Mouse (Mus musculus) kidney, adult 2 months (tissue): ENCODE measurements around the gene Pepd.

Source experiments
- CTCF ChIP-seq: fragments of 200-500 bp; conservative IDR thresholded peaks from 2 replicates; pipeline ENCODE4 v1.5.1; 2011; ENCODE audit warnings: low read depth, mild to moderate bottlenecking, control low read depth, low read length, moderate library complexity, mixed read lengths; ENCODE audit not compliant: insufficient read depth, insufficient read length
- POLR2A ChIP-seq: fragments of 200-500 bp; IDR thresholded peaks from one replicate; pipeline ENCODE4 v1.6.1; 2011; ENCODE audit warnings: low read depth, low read length, control low read depth

DNA sequence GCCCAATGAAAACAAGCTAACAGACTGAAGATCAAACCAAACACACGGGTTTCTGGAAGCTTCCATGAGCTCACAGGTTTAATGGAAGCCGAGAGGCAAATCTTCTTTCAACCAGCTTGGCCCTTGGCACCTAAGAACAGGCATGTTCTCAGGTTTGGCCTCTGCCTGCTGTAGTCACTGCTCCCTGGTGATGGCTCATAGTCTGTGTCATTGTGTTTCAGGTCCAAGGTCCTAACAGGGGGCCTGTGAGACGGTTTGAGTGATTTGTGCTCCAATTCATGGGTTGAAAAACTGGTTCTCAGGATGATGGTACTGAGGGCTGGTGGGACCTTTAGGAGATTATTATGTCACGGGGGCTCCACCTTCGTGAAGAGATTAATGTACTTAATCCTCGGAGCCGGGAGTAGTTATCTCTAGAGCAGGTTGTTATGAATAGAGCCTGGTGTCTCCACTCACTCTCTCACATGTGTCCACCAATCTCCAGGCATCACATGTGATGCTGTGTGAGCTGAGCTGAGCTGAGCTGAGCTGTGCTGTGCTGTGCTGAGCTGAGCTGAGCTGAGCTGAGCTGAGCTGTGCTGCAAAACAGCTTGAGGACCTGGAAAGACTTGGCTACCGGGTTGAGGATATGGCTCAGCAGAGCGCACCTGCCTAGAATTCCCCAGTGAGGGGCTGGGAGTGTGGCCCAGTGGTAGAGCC lies 169.4 kb downstream of the Pepd start:
- no peak for TF ChIP-seq CTCF
- no peak for TF ChIP-seq POLR2A
